Mouse (Mus musculus) heart, adult 11 months (tissue): ENCODE measurements around the gene Hist2h2bb.
"Not testable (repeated sequence)": the region's sequence is repeated elsewhere in the genome, so short reads cannot be mapped to it uniquely, and the experiment has no call there.

Source experiments
- DNase-seq: peaks from one replicate; pipeline ENCODE4 v3.0.0; 2022

Gene Hist2h2bb

DNA sequence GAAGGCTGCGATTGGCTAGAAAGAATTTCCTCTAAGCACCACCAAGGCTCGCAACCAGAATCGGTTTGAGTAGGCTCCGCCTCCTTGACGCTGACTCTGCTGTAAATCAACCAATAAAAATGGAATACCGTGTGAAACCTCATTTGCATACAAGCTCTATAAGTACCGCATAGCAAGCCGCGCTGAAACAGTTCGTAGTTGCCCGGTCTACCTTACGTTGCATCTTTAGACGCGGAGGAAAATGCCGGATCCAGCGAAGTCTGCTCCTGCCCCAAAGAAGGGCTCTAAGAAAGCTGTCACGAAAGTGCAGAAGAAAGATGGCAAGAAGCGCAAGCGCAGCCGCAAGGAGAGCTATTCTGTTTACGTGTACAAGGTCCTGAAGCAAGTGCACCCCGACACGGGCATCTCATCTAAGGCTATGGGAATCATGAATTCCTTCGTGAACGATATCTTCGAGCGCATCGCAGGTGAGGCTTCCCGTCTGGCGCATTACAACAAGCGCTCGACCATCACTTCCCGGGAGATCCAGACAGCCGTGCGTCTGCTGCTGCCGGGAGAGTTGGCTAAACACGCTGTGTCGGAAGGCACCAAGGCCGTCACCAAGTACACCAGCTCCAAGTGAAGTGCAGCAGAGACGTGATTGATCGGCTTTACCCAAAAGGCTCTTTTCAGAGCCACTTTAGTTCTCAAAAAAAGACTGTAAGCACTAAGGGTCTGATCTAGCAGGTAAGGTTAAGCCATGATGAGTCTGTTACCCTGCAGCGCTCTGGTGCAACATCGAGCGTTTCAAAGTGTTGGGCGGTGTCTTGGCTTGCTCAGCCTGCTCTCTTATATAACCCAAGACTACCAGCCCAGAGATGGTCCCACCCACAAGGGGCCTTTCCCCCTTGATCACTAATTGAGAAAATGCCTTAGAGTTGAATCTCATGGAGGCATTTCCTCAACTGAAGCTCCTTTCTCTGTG lies at the start of gene Hist2h2bb:
Hist2h2bb (plus strand) TSS at position 242 of the 964 bp plus-strand sequence.
- DNase-seq, result peak; percentile 100

DNA sequence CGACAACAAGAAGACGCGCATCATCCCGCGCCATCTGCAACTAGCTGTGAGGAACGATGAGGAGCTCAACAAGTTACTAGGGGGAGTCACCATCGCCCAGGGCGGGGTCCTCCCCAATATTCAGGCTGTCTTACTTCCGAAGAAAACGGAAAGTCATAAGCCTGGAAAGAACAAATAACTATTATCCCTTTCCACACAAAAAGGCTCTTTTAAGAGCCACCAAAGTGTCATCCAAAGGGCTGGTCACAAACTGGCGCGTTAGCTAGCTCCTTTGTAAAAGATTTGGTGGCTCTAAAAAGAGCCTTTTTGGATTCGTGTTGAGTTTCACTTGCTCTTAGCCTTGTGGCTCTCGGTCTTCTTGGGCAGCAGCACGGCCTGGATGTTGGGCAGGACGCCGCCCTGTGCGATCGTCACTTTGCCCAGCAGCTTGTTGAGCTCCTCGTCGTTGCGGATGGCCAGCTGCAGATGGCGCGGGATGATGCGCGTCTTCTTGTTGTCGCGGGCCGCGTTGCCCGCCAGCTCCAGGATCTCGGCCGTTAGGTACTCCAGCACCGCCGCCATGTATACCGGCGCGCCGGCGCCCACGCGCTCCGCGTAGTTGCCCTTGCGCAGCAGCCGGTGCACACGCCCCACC lies 49.3 kb upstream of the Hist2h2bb start:
- not testable (repeated sequence) for DNase-seq

- peak; percentile 99 for DNase-seq
Observed at GRCm38 (mm10) chr3:96220765-96221639, 48.5 kb upstream of the Hist2h2bb start, which contains the start of the genes Hist2h2ac and Hist2h2be. Gene Hist2h2ac, minus strand, starts transcription at chr3:96220880. Gene Hist2h2be, plus strand, starts transcription at chr3:96221119.

GRCm38 (mm10) chr3:96221640-96222038 lies 47.9 kb upstream of the Hist2h2bb start:
- peak; percentile 91 for DNase-seq

GRCm38 (mm10) chr3:96222774-96223173 lies 46.8 kb upstream of the Hist2h2bb start:
- DNase-seq, result peak; percentile 92

GRCm38 (mm10) chr3:96225421-96225820 lies 44.1 kb upstream of the Hist2h2bb start:
- DNase-seq, result peak; percentile 85

- DNase-seq, result peak; percentile 97
Observed at GRCm38 (mm10) chr3:96226695-96227648, 42.6 kb upstream of the Hist2h2bb start.

- DNase-seq, result no peak
Observed at GRCm38 (mm10) chr3:96228828-96229227, 40.7 kb upstream of the Hist2h2bb start.

GRCm38 (mm10) chr3:96230404-96230803 lies 39.1 kb upstream of the Hist2h2bb start:
- peak; percentile 89 for DNase-seq

GRCm38 (mm10) chr3:96230910-96231757 lies 38.4 kb upstream of the Hist2h2bb start:
- peak; percentile 92 for DNase-seq

GRCm38 (mm10) chr3:96231758-96232120 lies 37.8 kb upstream of the Hist2h2bb start:
- no peak for DNase-seq

GRCm38 (mm10) chr3:96234914-96235313 lies 34.6 kb upstream of the Hist2h2bb start:
- DNase-seq, result no peak

- no peak for DNase-seq
Observed at GRCm38 (mm10) chr3:96235836-96236235, 33.7 kb upstream of the Hist2h2bb start.

DNA sequence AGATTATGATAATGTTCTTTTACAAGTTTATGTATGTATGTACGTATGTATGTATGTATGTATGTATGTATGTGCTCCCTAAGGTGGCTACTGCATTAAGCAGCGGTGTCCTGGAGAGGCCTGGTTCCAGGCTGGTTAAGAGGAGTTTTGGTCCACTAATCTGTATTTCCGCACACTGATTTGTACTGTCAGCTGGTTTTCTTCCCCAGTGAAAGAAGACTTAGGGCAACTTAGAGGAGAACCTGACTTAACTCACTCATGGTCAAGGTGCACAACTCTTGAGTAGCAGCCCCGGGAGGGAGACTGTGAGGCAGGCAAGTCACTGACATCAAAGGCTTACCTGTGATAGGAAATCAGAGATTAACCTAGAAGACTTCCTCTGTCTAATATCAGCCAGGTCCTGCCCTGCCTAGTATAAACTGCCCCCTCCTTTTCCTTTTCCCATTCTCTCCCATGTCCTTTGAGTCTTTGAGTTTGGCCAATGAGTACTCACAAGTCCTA lies 32.7 kb upstream of the Hist2h2bb start:
- peak; percentile 82 for DNase-seq

DNA sequence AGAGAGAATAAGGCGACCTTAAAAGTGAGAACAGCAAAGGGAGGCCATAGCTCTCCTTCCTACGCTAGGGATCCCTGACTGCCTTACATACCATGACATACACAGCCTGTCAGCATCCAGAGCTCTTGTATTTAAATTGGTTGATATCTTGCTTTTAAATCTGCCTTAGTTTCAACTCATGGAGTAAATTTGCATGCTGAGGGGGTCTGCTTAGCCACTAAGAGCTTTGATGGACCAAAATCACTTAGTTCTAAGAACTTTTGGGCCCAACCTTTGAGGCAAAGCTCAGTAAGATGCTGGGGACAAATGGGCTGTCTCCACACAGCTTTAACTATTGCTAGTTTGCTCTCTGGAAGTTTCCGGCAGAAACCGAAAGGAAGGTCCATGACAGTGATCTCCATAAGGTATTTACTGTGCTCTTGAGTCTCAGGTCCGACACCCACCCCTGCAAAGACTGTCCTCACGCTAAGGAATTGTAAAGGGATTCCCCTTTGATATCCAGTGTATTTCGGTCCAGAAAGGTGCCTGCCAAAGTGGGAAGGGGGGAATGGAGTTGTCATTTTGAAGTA lies 32.1 kb upstream of the Hist2h2bb start:
- peak; percentile 87 for DNase-seq

DNA sequence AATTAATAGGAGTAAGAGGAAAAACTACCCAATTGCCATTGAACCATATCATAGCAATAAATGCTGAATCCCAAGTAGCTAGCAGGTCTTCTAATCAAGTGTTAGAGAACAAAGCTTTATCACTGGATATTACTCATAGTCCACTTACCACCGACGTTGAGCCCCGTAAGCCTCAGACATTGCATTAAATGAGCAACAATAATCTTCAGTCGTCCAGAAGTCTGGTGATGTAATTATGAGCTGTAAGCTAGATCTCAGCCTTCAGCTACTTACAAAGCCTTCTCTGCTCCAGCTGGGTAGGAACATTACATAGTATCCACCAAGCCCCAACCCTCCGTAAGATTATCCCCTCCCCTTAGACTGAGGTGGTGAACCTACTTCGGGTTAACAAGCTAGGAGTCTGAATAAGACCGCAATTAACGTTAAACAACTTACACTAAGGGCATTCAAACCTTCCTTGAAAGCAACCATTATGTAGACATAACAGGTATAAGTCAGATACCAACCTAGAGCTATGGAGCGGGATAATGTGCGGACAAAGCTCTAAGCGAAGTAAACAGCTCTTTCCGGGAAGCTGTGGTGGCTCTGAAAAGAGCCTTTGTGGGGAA lies 31.5 kb upstream of the Hist2h2bb start:
- DNase-seq, result peak; percentile 79

DNA sequence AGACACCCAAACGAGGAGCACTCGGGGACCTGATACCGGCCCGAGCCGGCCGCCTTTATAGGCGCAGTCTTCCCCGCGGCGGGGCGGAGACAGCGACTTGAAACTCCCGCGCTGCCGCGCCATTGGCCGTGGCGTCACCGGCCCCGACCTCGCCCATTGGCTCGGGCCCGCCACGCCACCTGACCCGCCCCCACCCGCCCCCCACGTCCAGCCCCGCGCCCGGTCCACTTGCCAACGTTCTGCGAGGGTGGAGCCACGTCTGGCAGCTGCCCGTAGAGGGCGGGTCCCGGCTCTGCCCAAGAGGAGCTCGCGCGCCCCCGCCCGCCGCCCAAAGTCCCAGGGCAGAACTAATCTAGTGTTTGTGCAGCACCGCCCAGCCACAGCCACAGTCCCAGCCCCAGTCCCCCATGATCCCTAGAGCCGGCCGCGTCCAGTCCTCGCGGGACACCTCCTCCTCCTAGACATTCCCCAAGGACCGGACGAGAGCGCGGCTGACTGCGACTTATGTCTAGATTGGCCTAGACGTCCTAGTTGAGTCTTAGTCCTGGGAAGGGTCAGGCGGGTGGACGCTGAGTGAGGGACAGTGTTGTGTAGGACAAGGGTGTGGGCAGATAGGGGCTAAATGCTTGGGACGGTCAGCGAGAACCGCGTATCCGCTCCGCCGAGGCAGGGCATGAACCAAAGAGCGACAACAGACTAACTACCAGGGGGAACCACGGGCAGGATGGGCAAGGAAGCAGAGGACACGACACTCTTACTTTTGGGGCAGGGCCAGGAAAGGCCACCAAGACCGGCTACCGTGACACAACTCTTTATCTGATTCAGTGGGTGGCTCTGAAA lies 30.4 kb upstream of the Hist2h2bb start, which contains the start of gene Hist2h3c2:
Hist2h3c2 (minus strand) TSS at position 174 of the 840 bp plus-strand sequence.
- peak; percentile 99 for DNase-seq
